Mouse (Mus musculus): ENCODE data around the gene Nop14. TPM values are rescaled to one million over a fixed set of nuclear protein-coding genes. Genes with fewer than 3 reads are reported as not detected.
A peak's percentile ranks its signal among the peaks of the same experiment; 100 is the strongest.

The Nop14 gene
- polyA plus RNA-seq, 1 experiment: 9.6 TPM

DNA sequence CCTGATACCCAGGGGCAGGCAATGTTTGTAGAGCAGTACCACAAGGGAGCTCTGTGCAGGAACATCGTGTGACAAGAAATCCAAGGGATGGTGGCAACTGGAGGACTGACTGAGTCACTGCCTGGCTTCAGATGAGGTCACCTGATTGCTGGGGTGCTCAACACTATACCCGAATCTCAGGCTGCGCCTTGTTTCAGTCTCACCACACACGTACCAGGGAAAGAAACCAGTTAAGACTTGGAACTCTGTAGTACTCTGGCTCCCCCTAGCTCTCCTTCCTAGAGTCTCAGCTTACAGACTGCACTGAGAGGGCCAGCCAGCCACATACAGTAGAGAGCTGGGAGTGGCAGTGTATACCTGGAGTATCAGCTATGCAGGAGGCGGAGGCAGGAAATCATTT lies 17.0 kb downstream of the Nop14 start:
- no peaks in the 10 kb centered on the region for H3K27me3 ChIP-seq (replicated peaks; ENCODE audit: control insufficient read depth, insufficient read depth, low read length)
- DNase-seq: peak; percentile 73

DNA sequence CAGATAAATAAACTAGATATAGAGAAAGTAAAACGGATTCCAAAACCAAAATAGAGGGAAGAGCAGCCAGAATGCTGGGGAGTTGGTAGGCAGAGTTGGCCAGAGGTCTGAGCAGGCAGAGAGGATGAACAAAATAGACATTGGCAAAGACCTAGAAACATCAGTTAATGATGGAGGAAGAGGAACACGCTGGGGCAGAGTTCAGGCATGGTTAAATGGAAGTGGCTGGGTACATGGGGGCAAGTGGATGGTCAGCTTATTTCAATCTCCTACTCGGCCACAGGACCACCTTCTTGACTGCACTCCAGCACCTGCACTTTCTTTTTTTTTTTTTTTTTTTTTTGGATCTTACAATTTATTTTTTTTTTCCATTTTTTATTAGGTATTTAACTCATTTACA lies 18.0 kb downstream of the Nop14 start:
- Histone ChIP-seq H3K4me1 (ENCODE audit: control insufficient read depth, insufficient read depth, low read length) (no peaks in the 10 kb centered on the region; the same call in 1 of the 2 replicates), H3K27me3 (replicated peaks; ENCODE audit: control insufficient read depth, insufficient read depth, low read length) (no peaks in the 10 kb centered on the region), H3K4me3 (ENCODE audit: insufficient read depth, low read depth, low read length) (no peak overlapping the region), H3K27ac (ENCODE audit: insufficient read depth, low read depth, low read length) (no peak overlapping the region; the same call in 1 of the 2 replicates), H3K36me3 (ENCODE audit: control insufficient read depth, insufficient read depth, low read length) (peaks cover 2% of the 10 kb centered on the region; the same call in 1 of the 2 replicates)
- WGBS: 56% methylated on average over 3 of the region's 3 CpGs
- peak; percentile 75 for DNase-seq
- TF ChIP-seq POLR2A (IDR thresholded peaks at IDR 0.05; ENCODE audit: low read depth, low read length): no peak
- TF ChIP-seq CTCF (conservative IDR thresholded peaks at IDR 0.05; ENCODE audit: insufficient read depth, insufficient read length, low read depth, low read length): no peak

More for the DNA sequence above, 17.0 kb downstream of the Nop14 start:
- 52% methylated on average over 5 of the region's 5 CpGs for WGBS
- H3K4me1 ChIP-seq (ENCODE audit: control insufficient read depth, insufficient read depth, low read length): no peaks in the 10 kb centered on the region; the same call in 1 of the 2 replicates
- no peak overlapping the region for H3K27ac ChIP-seq (ENCODE audit: insufficient read depth, low read depth, low read length)
- TF ChIP-seq POLR2A (IDR thresholded peaks at IDR 0.05; ENCODE audit: low read depth, low read length) (no peak), CTCF (conservative IDR thresholded peaks at IDR 0.05; ENCODE audit: insufficient read depth, insufficient read length, low read depth, low read length) (peak; percentile 65; the same call in 1 of the 2 replicates)
- no peak overlapping the region for H3K4me3 ChIP-seq (ENCODE audit: insufficient read depth, low read depth, low read length)
- peaks cover 3% of the 10 kb centered on the region; the same call in 1 of the 2 replicates for H3K36me3 ChIP-seq (ENCODE audit: control insufficient read depth, insufficient read depth, low read length)

DNA sequence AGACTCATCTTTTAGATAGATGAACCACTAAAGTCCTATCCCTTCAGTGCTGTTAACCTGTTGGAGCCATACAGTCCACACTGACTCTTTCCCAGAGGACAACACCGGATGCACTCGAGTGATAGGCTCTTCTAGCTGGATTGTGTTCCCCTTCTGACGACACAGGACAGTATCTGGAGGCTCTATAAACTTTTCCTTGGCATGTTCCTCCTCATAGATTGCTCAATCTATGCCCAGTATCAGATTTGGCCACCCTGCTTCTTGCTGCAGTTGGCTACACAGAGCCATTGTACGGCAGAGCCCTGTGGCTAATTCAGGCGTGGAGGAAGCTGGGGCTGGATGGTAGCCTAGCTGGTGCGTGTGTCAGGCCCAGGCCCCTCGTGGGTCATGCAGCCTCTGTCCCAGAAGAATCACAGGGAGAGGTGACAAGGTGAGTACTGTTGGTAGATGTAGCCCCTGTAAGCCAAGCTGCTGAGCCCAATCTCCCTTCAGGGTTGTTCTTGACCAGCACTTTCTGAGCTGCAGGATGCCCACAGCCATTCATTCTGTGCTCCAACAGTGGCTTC lies 22.3 kb downstream of the Nop14 start:
- Histone ChIP-seq H3K36me3 (ENCODE audit: control insufficient read depth, insufficient read depth, low read length) (no peaks in the 10 kb centered on the region), H3K27me3 (replicated peaks; ENCODE audit: control insufficient read depth, insufficient read depth, low read length) (no peaks in the 10 kb centered on the region), H3K4me1 (ENCODE audit: control insufficient read depth, insufficient read depth, low read length) (no peaks in the 10 kb centered on the region; the same call in 1 of the 2 replicates), H3K27ac (ENCODE audit: insufficient read depth, low read depth, low read length) (no peak overlapping the region), H3K4me3 (ENCODE audit: insufficient read depth, low read depth, low read length) (no peak overlapping the region)
- WGBS: 78% methylated on average over 7 of the region's 7 CpGs
- TF ChIP-seq POLR2A (IDR thresholded peaks at IDR 0.05; ENCODE audit: low read depth, low read length) (no peak), CTCF (conservative IDR thresholded peaks at IDR 0.05; ENCODE audit: insufficient read depth, insufficient read length, low read depth, low read length) (no peak)
- DNase-seq: no peak

DNA sequence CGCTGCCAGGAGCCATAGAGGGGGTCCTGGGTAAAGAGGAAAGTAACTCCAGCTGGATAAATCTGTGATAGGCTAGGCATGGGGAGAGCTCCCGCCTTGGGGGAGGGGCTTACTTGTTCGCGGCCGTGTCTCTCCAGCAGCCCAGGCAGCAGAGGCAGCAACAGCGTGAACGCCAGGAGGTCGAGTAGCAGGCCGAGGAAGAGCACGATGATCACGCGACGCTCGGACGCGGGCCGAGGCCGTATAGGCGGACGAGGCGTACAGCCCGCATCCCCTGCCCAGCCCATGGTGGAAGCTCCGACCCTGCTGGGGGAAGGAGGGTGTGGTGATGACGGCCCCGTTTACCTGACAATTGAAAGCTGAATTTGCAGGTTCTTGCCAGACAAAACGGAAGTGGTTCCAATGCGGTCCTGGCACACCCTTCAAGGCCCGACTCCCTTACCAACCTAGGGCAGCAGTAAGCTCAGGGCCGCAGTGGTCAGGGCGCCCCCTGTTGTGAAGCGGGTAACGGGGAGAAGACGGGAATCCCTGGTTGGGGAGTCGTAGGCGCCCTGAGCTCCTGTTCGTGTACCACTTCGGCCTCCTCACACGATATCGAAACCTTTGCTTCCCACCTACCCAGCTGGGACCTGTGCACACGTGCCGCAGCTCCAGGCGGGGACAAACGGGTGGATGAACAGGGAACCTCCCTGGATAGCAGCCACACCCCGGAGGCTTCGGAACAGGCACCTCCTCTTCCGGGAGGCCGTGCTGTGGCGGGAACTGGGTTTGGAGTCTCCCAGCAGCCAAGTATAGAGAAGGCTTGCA lies 23.3 kb downstream of the Nop14 start, which contains the start of gene Mfsd10:
Mfsd10 (minus strand) TSS at position 732 of the 807 bp plus-strand sequence.
- Histone ChIP-seq H3K4me1 (ENCODE audit: control insufficient read depth, insufficient read depth, low read length) (no peaks in the 10 kb centered on the region; the same call in 1 of the 2 replicates), H3K4me3 (ENCODE audit: insufficient read depth, low read depth, low read length) (peak within 1 kb of the TSS; percentile 74), H3K36me3 (ENCODE audit: control insufficient read depth, insufficient read depth, low read length) (no peaks in the 10 kb centered on the region), H3K27me3 (replicated peaks; ENCODE audit: control insufficient read depth, insufficient read depth, low read length) (no peaks in the 10 kb centered on the region), H3K27ac (ENCODE audit: insufficient read depth, low read depth, low read length) (peak within 1 kb of the TSS; percentile 5; the same call in 1 of the 2 replicates)
- under 1% methylated on average over 48 of the region's 48 CpGs for WGBS
- TF ChIP-seq CTCF (conservative IDR thresholded peaks at IDR 0.05; ENCODE audit: insufficient read depth, insufficient read length, low read depth, low read length): 0 out of 2 replicates have a peak, but pooled peaks have one; percentile 22
- TF ChIP-seq POLR2A (IDR thresholded peaks at IDR 0.05; ENCODE audit: low read depth, low read length): peak; percentile 17
- peak; percentile 87 for DNase-seq

DNA sequence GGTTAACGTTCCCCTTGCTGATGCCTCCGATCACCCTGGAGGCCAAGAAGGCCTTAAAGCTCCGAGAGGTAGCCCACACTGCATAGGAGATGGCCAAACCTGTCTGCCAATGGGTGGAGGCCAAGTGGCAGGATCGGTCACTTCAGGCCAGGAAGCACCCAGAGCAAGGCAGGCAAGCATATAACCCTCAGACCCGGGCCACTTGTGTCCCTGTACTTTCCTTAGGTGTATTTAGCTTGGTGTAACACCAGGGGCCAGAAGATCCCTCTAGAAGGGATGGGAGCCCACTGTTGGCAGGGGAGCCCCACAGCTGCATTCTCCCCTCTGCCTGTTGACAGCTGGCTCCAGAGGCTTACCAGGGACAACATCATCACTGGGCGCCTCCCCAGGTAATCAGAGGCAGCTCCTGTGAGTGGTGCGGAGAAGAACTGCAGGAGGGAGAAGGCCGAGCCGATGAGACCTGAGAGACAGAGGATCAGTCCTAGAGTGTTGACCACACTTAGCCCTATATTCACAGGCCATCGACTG lies 24.2 kb downstream of the Nop14 start:
- Histone ChIP-seq H3K4me3 (ENCODE audit: insufficient read depth, low read depth, low read length) (no peak overlapping the region), H3K27me3 (replicated peaks; ENCODE audit: control insufficient read depth, insufficient read depth, low read length) (no peaks in the 10 kb centered on the region), H3K4me1 (ENCODE audit: control insufficient read depth, insufficient read depth, low read length) (no peaks in the 10 kb centered on the region; the same call in 1 of the 2 replicates), H3K36me3 (ENCODE audit: control insufficient read depth, insufficient read depth, low read length) (no peaks in the 10 kb centered on the region), H3K27ac (ENCODE audit: insufficient read depth, low read depth, low read length) (no peak overlapping the region)
- no peak for DNase-seq
- TF ChIP-seq POLR2A (IDR thresholded peaks at IDR 0.05; ENCODE audit: low read depth, low read length) (no peak), CTCF (conservative IDR thresholded peaks at IDR 0.05; ENCODE audit: insufficient read depth, insufficient read length, low read depth, low read length) (no peak)
- 65% methylated on average over 10 of the region's 10 CpGs for WGBS

DNA sequence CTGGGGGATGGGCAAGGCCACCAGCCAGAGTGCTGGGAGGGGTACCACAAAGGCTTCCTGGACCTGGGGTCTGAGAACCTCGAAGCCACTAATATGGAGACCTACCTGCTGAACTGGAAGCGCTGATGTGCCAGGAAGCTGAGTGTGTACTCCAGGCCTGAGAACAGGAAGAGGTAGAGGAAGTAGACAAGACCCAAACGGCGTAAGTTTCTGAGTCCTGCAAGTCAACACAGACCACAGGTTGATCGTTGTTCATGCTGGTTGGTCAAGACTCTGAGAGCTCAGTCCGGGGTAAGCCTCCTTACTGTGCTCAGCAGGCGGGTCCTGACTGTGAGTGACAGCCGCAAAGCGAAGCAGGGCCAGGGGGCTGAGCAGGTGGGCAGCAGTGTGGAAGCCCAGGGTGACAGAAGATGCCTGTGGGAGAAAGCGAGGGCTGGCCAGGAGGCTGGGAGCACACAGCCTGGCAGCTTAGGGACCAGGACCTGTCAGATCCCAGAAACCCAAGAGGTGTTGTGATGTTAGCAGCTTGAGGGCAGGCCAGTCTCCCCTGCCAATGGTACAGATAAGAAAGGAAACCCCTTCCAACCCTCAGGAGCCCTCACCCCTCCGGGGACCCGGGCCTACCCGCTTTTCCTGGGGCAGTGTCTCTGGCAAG lies 25.1 kb downstream of the Nop14 start:
- no peaks in the 10 kb centered on the region for H3K36me3 ChIP-seq (ENCODE audit: control insufficient read depth, insufficient read depth, low read length)
- H3K27me3 ChIP-seq (replicated peaks; ENCODE audit: control insufficient read depth, insufficient read depth, low read length): no peaks in the 10 kb centered on the region
- 87% methylated on average over 13 of the region's 13 CpGs for WGBS
- no peak for TF ChIP-seq POLR2A (IDR thresholded peaks at IDR 0.05; ENCODE audit: low read depth, low read length)
- no peak for DNase-seq
- no peak overlapping the region for H3K4me3 ChIP-seq (ENCODE audit: insufficient read depth, low read depth, low read length)
- H3K4me1 ChIP-seq (ENCODE audit: control insufficient read depth, insufficient read depth, low read length): no peaks in the 10 kb centered on the region; the same call in 1 of the 2 replicates
- no peak overlapping the region for H3K27ac ChIP-seq (ENCODE audit: insufficient read depth, low read depth, low read length)
